Mouse (Mus musculus) liver, embryonic 16.5 days (tissue): ENCODE data around the gene Hjurp. TPM values are rescaled to one million over a fixed set of nuclear protein-coding genes. Genes with fewer than 3 reads are reported as not detected.

Source experiments
- ATAC-seq: fragments of 200-750 bp; cut with Nextera tagmentation; 2 replicates; pipeline ENCODE4 v1.8.0; 2017; ENCODE audit warnings: low read depth, mild to moderate bottlenecking, moderate number of reproducible peaks, moderate library complexity
- H3K27ac ChIP-seq: fragments of 300-500 bp; sonication (generic); 2 replicates; pipeline ENCODE4 v1.5.1; 2014; ENCODE audit warnings: mild to moderate bottlenecking, low read length
- H3K27me3 ChIP-seq: fragments of 300-500 bp; sonication (generic); 2 replicates; pipeline ENCODE4 v1.6.1; 2014; ENCODE audit warnings: low read depth, low read length, mixed read lengths; ENCODE audit not compliant: control insufficient read depth, insufficient read depth
- H3K36me3 ChIP-seq: fragments of 300-500 bp; sonication (generic); 2 replicates; pipeline ENCODE4 v1.6.1; 2014; ENCODE audit warnings: mild to moderate bottlenecking; ENCODE audit not compliant: control insufficient read depth, insufficient read depth
- H3K4me1 ChIP-seq: fragments of 300-500 bp; sonication (generic); 2 replicates; pipeline ENCODE4 v1.6.1; 2014; ENCODE audit warnings: low read depth, low read length, mixed read lengths; ENCODE audit not compliant: control insufficient read depth
- H3K4me2 ChIP-seq: fragments of 300-500 bp; sonication (generic); 2 replicates; pipeline ENCODE4 v1.6.1; 2014; ENCODE audit warnings: low read depth, low read length, mixed read lengths
- H3K4me3 ChIP-seq: fragments of 300-500 bp; sonication (generic); 2 replicates; pipeline ENCODE4 v1.5.1; 2014; ENCODE audit warnings: low read depth, mild to moderate bottlenecking, low read length
- H3K9ac ChIP-seq: fragments of 300-500 bp; sonication (generic); 2 replicates; pipeline ENCODE4 v1.6.1; 2014; ENCODE audit warnings: low read depth, low read length
- H3K9me3 ChIP-seq: fragments of 300-500 bp; sonication (generic); replicated peaks from 2 replicates; pipeline ENCODE4 v1.6.1; 2016; ENCODE audit warnings: low read length; ENCODE audit not compliant: control insufficient read depth
- WGBS: fragments of 180-500 bp; shearing (Covaris S2); extraction: QIAGEN DNeasy Blood & Tissue Kit; methylation state at CpG from one replicate; pipeline ENCODE4 v1.1.7; 2014; ENCODE audit not compliant: insufficient replicate concordance; 5-methylcytosine and 5-hydroxymethylcytosine counted together
- polyA plus RNA-seq: library from polyadenylated mRNA; unstranded; fragments of >200 nt; fragmentation: Nextera tagmentation; extraction: Ambion mirVana; gene quantifications from 2 replicates; pipeline ENCODE4 v1.2.1, GENCODE M21; 2015

Gene Hjurp
- polyA plus RNA-seq, 1 experiment from 2014 or later: 71.4 TPM

GRCm38 (mm10) chr1:88243861-88244260, 33.6 kb downstream of the Hjurp start:
- Histone ChIP-seq H3K4me3 (no peak overlapping the region), H3K9me3 (peaks cover 25% of the 10 kb centered on the region), H3K27ac (no peak overlapping the region), H3K4me1 (no peaks in the 10 kb centered on the region), H3K4me2 (no peak overlapping the region), H3K27me3 (no peaks in the 10 kb centered on the region), H3K9ac (no peak overlapping the region), H3K36me3 (no peaks in the 10 kb centered on the region)
- WGBS: 51% methylated on average over 5 of the region's 5 CpGs
- ATAC-seq: no peak

- Histone ChIP-seq H3K4me1 (no peaks in the 10 kb centered on the region), H3K27ac (no peak overlapping the region), H3K27me3 (no peaks in the 10 kb centered on the region), H3K9ac (no peak overlapping the region), H3K4me3 (no peak overlapping the region), H3K4me2 (no peak overlapping the region), H3K9me3 (peaks cover 34% of the 10 kb centered on the region), H3K36me3 (no peaks in the 10 kb centered on the region)
- WGBS: 48% methylated on average over 4 of the region's 4 CpGs
- ATAC-seq: no peak
Observed at GRCm38 (mm10) chr1:88240579-88240978, 36.9 kb downstream of the Hjurp start.

GRCm38 (mm10) chr1:88240072-88240471, 37.4 kb downstream of the Hjurp start:
- ATAC-seq: no peak
- H3K27ac ChIP-seq: no peak overlapping the region
- 56% methylated on average over 5 of the region's 5 CpGs for WGBS
- no peak overlapping the region for H3K4me2 ChIP-seq
- no peaks in the 10 kb centered on the region for H3K36me3 ChIP-seq
- H3K9me3 ChIP-seq: peaks cover 36% of the 10 kb centered on the region
- no peak overlapping the region for H3K4me3 ChIP-seq
- no peaks in the 10 kb centered on the region for H3K27me3 ChIP-seq
- no peak overlapping the region for H3K9ac ChIP-seq
- no peaks in the 10 kb centered on the region for H3K4me1 ChIP-seq

- Histone ChIP-seq H3K4me3 (no peak overlapping the region), H3K4me1 (no peaks in the 10 kb centered on the region), H3K9me3 (peaks cover 45% of the 10 kb centered on the region), H3K27ac (no peak overlapping the region), H3K36me3 (no peaks in the 10 kb centered on the region), H3K9ac (no peak overlapping the region), H3K27me3 (no peaks in the 10 kb centered on the region), H3K4me2 (no peak overlapping the region)
- 56% methylated on average over 6 of the region's 6 CpGs for WGBS
- peak; percentile 14; the same call in 1 of the 2 replicates for ATAC-seq
Observed at GRCm38 (mm10) chr1:88238771-88239170, 38.7 kb downstream of the Hjurp start.

GRCm38 (mm10) chr1:88237311-88237710, 40.1 kb downstream of the Hjurp start:
- Histone ChIP-seq H3K4me2 (no peak overlapping the region), H3K4me3 (no peak overlapping the region), H3K27me3 (no peaks in the 10 kb centered on the region), H3K9ac (no peak overlapping the region), H3K4me1 (no peaks in the 10 kb centered on the region), H3K36me3 (no peaks in the 10 kb centered on the region), H3K27ac (no peak overlapping the region), H3K9me3 (peaks cover 41% of the 10 kb centered on the region)
- no peak for ATAC-seq
- 57% methylated on average over 5 of the region's 5 CpGs for WGBS

GRCm38 (mm10) chr1:88235894-88236415, 41.5 kb downstream of the Hjurp start:
- H3K4me3 ChIP-seq: no peak overlapping the region
- no peak overlapping the region for H3K27ac ChIP-seq
- H3K27me3 ChIP-seq: no peaks in the 10 kb centered on the region
- H3K36me3 ChIP-seq: no peaks in the 10 kb centered on the region
- H3K9ac ChIP-seq: no peak overlapping the region
- no peak for ATAC-seq
- peaks cover 42% of the 10 kb centered on the region for H3K9me3 ChIP-seq
- H3K4me2 ChIP-seq: no peak overlapping the region
- H3K4me1 ChIP-seq: no peaks in the 10 kb centered on the region
- 37% methylated on average over 4 of the region's 4 CpGs for WGBS

- H3K27me3 ChIP-seq: no peaks in the 10 kb centered on the region
- H3K36me3 ChIP-seq: no peaks in the 10 kb centered on the region
- no peak overlapping the region for H3K4me3 ChIP-seq
- no peaks in the 10 kb centered on the region for H3K4me1 ChIP-seq
- ATAC-seq: no peak
- no peak overlapping the region for H3K4me2 ChIP-seq
- peaks cover 41% of the 10 kb centered on the region for H3K9me3 ChIP-seq
- WGBS: 44% methylated on average over 11 of the region's 11 CpGs
- H3K27ac ChIP-seq: no peak overlapping the region
- H3K9ac ChIP-seq: no peak overlapping the region
Observed at GRCm38 (mm10) chr1:88235046-88235893, 42.2 kb downstream of the Hjurp start.

GRCm38 (mm10) chr1:88234646-88235045, 42.8 kb downstream of the Hjurp start:
- Histone ChIP-seq H3K27ac (no peak overlapping the region), H3K4me3 (no peak overlapping the region), H3K36me3 (no peaks in the 10 kb centered on the region), H3K4me1 (no peaks in the 10 kb centered on the region), H3K4me2 (no peak overlapping the region), H3K27me3 (no peaks in the 10 kb centered on the region), H3K9ac (no peak overlapping the region), H3K9me3 (peaks cover 43% of the 10 kb centered on the region)
- 31% methylated on average over 5 of the region's 5 CpGs for WGBS
- no peak for ATAC-seq

- Histone ChIP-seq H3K27me3 (no peaks in the 10 kb centered on the region), H3K36me3 (no peaks in the 10 kb centered on the region), H3K27ac (no peak overlapping the region), H3K4me2 (no peak overlapping the region), H3K4me1 (no peaks in the 10 kb centered on the region), H3K4me3 (no peak overlapping the region), H3K9ac (no peak overlapping the region), H3K9me3 (peaks cover 46% of the 10 kb centered on the region)
- WGBS: 45% methylated on average over 4 of the region's 4 CpGs
- no peak for ATAC-seq
Observed at GRCm38 (mm10) chr1:88234248-88234610, 43.2 kb downstream of the Hjurp start.
